Mouse (Mus musculus): ENCODE data around the gene Olfr631.
A peak's percentile ranks its signal among the peaks of the same experiment; 100 is the strongest.
"Not testable (repeated sequence)": the region's sequence is repeated elsewhere in the genome, so short reads cannot be mapped to it uniquely, and the experiment has no call there.

Gene Olfr631

DNA sequence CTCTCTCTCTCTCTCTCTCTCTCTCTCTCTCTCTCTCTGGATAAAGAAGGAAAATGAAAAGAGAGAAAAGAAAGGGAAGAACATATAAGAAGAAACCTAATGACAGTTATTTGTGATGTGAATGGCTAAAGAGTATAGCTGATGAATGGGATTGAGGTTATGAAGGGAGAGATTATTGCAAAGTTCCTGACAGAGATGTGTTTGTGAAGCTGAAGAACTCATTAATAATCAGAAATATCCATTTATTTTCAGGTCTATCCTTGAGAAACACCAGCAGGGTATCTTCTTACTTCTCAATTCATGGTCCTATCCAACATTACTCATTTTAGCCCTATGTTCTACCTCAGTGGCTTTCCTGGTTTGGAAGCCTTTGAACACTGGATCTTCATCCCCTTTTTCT, at the start of gene Olfr631:
Olfr631 (plus strand) TSS at position 301 of the 400 bp plus-strand sequence.
- DNase-seq, result no peak

DNA sequence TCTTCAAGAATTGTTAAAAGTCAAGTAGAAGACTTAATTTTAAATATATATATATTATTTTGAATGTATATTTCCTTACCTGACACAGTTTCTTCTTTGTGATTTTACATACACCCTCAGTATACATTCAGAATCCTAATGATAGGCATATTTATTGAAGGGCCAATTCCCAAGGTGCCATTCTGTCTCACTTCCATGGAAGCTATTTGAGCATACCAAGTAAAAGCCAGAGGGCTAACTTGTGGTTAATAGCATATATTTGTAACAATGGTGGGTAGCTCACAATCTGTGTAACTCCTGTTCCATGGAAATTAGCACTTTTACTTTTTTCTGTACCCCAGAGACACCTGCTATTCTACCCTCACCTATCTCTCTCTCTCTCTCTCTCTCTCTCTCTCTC, 42.5 kb upstream of the Olfr631 start, which contains the start of gene Olfr66:
Olfr66 (minus strand) TSS at position 101 of the 400 bp plus-strand sequence.
- DNase-seq, result no peak

DNA sequence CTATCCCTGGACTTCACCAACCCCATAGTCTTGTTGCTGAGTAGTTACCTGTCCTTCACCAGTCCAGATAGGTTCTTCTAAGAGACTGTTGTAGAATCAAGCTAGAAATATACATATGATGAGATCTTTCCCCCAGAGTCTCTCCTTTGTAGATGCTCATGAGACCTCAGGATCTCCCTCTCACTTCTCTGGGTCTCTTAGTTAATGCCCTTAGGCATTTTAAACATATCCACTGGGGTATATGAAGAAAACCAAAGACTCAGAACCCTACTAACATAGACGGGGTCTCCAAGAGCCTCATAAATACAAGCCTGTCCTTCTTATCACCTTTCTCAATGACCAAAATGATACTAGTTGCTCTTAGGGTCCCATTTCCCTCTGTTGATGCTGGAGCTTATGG, 34.2 kb upstream of the Olfr631 start, which contains the start of gene Olfr64:
Olfr64 (minus strand) TSS at position 101 of the 400 bp plus-strand sequence.
- no peak for DNase-seq

DNA sequence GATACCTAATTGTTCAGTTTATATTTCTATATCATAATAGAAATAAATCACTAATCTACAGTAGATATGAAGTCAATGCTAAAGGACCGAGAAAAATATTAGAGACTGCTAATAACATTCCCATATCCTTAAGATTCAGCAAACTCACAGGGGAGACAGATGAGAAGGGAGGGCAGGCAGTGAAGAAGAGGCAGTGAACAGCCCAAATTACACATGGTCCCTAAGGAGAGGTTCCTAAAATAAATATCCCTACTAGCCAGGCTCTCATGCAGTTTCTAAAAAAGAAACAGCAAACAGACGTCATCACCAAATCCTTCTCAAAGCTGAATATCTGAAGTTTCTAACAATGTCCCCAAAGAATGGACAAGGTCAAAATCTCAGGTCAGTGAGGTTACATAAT, 25.4 kb upstream of the Olfr631 start, which contains the start of gene Olfr65:
Olfr65 (plus strand) TSS at position 301 of the 400 bp plus-strand sequence.
- no peak for DNase-seq

DNA sequence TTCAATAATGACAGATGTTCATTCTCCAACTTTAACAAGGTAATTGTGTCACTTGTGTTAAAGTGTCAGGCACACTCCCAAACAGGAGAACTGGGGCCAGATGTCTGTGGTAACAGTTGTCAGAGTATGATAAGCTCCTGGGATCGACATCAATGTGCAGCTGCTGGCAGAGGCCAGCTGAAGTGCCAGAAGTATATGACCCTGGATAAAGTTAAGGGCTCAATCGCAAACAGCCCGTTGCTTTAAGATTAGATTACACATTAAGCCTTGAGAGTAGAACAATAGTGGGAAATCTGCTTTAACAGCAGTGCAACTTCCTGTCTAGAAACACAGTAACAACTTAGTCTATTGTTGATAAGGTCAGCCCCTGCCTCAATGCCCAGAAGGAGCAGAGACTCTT, 18.6 kb upstream of the Olfr631 start:
- no peak for DNase-seq

DNA sequence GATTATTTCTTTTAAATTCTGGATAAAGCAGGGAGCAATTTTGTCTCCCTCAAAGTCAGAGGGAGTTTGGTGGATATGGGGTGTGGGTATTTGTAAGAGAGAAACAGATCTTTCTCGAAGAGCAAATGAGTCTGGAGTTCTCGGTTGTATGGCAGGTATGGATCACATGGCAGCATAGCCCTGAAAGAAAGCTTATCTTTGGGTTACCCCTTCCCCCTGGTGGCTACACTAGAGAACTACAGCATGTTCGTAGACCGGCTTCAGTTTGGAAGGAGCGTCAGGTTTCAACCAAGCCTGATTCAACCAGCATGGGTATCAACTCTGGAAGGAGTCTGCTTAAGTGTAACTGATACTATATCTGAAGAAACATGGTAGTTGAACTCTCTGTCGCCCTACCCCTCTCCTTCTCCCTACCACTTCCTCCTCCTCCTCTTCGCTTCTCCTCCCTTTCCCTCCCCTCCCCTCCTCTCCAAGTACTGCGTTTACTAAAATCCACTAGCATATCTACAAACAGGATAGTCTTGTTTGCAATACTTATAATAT, 15.6 kb upstream of the Olfr631 start:
- peak in 1 of 2 experiments; percentile 2 for DNase-seq

DNA sequence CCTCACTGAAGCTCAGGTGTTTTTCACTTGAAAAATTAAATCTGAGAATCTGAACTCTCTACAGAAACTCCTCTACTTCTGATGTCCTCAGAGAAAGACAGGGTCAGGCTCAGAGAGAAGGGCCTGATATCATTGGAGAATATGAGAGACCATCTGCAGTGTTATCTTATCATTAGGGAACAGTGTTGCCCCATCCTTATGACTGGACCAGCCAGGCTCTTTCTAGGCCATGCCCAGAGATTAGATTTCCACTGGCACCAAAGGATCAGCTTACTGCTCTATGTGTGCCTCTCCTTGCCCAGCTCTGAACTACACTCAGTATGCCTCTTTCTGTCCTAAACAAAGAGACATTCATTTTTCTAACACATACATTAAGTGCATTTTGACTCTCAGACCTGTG, 13.3 kb upstream of the Olfr631 start:
- no peak for DNase-seq

DNA sequence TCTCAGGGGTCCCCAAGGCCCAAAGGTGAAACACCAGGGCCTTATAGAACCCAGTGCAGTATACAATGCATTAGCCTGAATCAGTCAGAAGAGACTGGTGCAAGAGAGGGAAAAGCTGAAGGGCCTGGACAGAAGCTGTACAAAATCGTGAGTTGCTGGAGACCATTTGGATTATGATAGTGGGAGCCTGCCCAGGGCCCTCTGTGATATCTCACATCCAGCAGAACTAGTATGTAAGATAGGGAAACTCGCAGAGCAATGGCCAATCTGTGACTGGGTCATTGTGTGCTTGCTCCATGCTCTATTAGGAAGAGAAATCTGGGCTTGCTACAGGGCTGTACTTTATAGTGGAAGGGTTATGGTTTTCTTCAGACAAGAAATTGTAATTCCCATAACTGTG, 5.6 kb downstream of the Olfr631 start, which contains the start of gene Olfr632:
Olfr632 (plus strand) TSS at position 84 of the 400 bp plus-strand sequence.
- no peak for DNase-seq

GRCm38 (mm10) chr7:103942730-103943129, 14.1 kb downstream of the Olfr631 start:
- peak; percentile 65 for DNase-seq

- DNase-seq, result no peak
Observed at GRCm38 (mm10) chr7:103944137-103944536, 15.5 kb downstream of the Olfr631 start, which contains the start of gene Olfr633. Gene Olfr633, plus strand, starts transcription at chr7:103944437.

DNA sequence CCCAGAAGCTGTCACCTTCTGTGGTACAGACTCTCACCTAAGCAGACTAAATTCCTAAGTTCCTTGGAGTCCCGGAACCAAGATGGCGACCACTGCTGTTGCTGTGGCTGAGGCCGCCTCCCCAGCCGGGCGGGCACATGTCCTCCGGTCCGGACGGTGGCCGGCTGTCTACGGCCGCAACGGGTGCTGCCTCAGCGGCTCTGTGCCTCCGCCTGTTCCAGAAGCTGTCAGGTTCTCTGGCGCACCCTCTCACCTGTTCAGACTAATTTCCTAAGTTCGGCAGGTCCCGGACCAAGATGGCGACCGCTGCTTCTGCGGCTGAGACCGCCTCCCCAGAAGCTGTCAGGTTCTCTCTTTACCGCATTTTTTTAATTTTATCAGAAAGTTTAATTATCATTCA, 38.2 kb downstream of the Olfr631 start:
- DNase-seq, result not testable (repeated sequence)

- no peak for DNase-seq
Observed at GRCm38 (mm10) chr7:103970852-103971251, 42.2 kb downstream of the Olfr631 start, which contains the start of gene Olfr635. Gene Olfr635, plus strand, starts transcription at chr7:103971152.

GRCm38 (mm10) chr7:103971782-103972181, 43.2 kb downstream of the Olfr631 start:
- DNase-seq, result no peak

Data from B cell, adult 2 months (primary cell).